ENCODE assay signal across 7 mouse cellular contexts in the genomic region with DNA sequence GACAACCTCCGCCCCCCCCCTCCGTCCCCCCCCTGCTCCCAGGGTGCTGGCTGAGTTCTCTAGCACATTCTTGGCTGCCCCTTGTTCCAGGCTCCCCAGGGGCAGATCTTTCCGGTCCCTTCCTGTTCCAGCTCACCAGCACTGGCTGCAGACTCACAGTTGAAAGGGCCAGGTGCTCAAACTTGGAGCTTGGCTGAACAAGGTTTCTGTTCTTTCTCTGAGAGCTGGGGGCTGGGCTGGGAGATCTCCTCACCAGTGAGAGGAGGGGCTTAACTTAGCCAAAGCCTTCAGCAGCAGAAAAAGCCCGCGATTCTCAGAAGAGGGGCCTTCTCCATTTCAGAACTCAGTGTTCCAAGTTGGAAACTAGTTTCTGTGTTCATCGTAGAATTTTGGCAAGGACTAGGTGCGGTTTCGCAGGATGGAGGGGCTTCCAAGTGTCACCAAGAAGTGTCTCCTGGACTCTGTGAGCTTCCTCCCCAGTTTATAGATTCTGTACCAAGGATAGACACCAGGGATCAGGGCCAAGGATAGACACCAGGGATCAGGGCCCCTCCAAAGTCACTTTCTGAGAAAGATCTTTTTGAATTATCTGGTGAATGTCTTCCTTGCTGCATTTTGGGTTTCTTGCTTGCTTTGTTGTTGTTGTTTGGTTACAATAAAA. TPM values are rescaled to one million over a fixed set of nuclear protein-coding genes. Genes with fewer than 3 reads are reported as not detected.
DNase-seq lines count a peak whose midpoint lies in the region; ATAC-seq and TF ChIP-seq lines count a peak whose summit lies in the region.

No protein-coding gene starts in this region.

- WGBS in embryonic facial prominence, embryonic 10.5 days: 26% methylated on average over 8 of the region's 8 CpGs
- WGBS in heart, embryonic 14.5 days: 17% methylated on average over 7 of the region's 8 CpGs

- H3K9me3 ChIP-seq in CH12.LX (replicated peaks; ENCODE audit: low read length) (no peaks in the 10 kb centered on the region), ES-E14 (ENCODE audit: control insufficient read depth, insufficient read depth, low read depth, low read length) (no peaks in the 10 kb centered on the region)
- no peaks in the 10 kb centered on the region for H3K9me3 ChIP-seq in embryonic facial prominence, embryonic 10.5 days
- H3K9me3 ChIP-seq in heart, embryonic 14.5 days (ENCODE audit: control insufficient read depth, low read length): no peaks in the 10 kb centered on the region

- no peak overlapping the region for H3K4me3 ChIP-seq in CH12.LX (replicated peaks in 1 of 3; ENCODE audit: low read depth in 2 of 3, low read length in 2 of 3, poor library complexity in 1 of 3)
- peak overlapping the region; percentile 35 to 49; a peak in 3 of 4 replicates for H3K4me3 ChIP-seq in ES-E14 (ENCODE audit: insufficient read depth in 1 of 2, low read depth in 1 of 2, low read length in 2 of 2, poor library complexity in 1 of 2, severe bottlenecking in 1 of 2)
- peak overlapping the region; percentile 21; the same call in 1 of the 2 replicates for H3K4me3 ChIP-seq in embryonic facial prominence, embryonic 10.5 days
- H3K4me3 ChIP-seq in heart, embryonic 14.5 days (ENCODE audit: control insufficient read depth in 1 of 2, insufficient read depth in 1 of 2, low read depth in 1 of 2, low read length in 2 of 2): no peak overlapping the region

- DNase-seq in CH12.LX (ENCODE audit: extremely low read depth) (peak; percentile 87), ES-E14 (ENCODE audit: low read depth, low spot score) (peak; percentile 93)
- peak; percentile 83 for DNase-seq in embryonic facial prominence, embryonic 10.5 days (ENCODE audit: low spot score)
- peak; percentile 86 to 88 for DNase-seq in kidney, postnatal 36 days
- DNase-seq in retina, embryonic 14.5 days (ENCODE audit: low spot score): peak; percentile 30

- no peak for TF ChIP-seq CTCF in CH12.LX (conservative IDR thresholded peaks at IDR 0.05 in 1 of 2, IDR thresholded peaks at IDR 0.05 in 1 of 2; ENCODE audit: low read depth in 2 of 2, low read length in 2 of 2)

- peaks cover 3% of the 10 kb centered on the region for H3K27me3 ChIP-seq in CH12.LX (replicated peaks)
- H3K27me3 ChIP-seq in embryonic facial prominence, embryonic 10.5 days (replicated peaks; ENCODE audit: low read depth, poor library complexity, severe bottlenecking): no peaks in the 10 kb centered on the region
- no peaks in the 10 kb centered on the region for H3K27me3 ChIP-seq in heart, embryonic 14.5 days (ENCODE audit: control insufficient read depth, insufficient read depth, low read length)

- TF ChIP-seq EP300 in CH12.LX (IDR thresholded peaks at IDR 0.05; ENCODE audit: low read length): no peak

- H3K36me3 ChIP-seq in CH12.LX (replicated peaks in 1 of 2; ENCODE audit: control insufficient read depth in 1 of 2, insufficient read depth in 1 of 2, low read length in 1 of 2) (no peaks in the 10 kb centered on the region), ES-E14 (ENCODE audit: control insufficient read depth, insufficient read depth, low read length, poor library complexity, severe bottlenecking) (no peaks in the 10 kb centered on the region)
- no peaks in the 10 kb centered on the region for H3K36me3 ChIP-seq in embryonic facial prominence, embryonic 10.5 days (replicated peaks)
- no peaks in the 10 kb centered on the region for H3K36me3 ChIP-seq in heart, embryonic 14.5 days (ENCODE audit: control insufficient read depth, insufficient read depth, low read length)

- no peak overlapping the region for H3K27ac ChIP-seq in CH12.LX (ENCODE audit: insufficient read depth, low read depth)
- H3K27ac ChIP-seq in ES-E14 (ENCODE audit: insufficient read depth, low read depth, low read length, poor library complexity, severe bottlenecking): peak overlapping the region; percentile 86
- H3K27ac ChIP-seq in embryonic facial prominence, embryonic 10.5 days (replicated peaks): peak overlapping the region; percentile 89
- H3K27ac ChIP-seq in heart, embryonic 14.5 days (replicated peaks in 1 of 2; ENCODE audit: control insufficient read depth in 1 of 2, insufficient read depth in 1 of 2, low read depth in 2 of 2, low read length in 2 of 2): peak overlapping the region; percentile 29 to 69; a peak in 3 of 4 replicates

- H3K4me1 ChIP-seq in CH12.LX (ENCODE audit: control insufficient read depth in 1 of 2, insufficient read depth in 2 of 2) (peaks cover 3 to 29% of the 10 kb centered on the region in 2 experiments; a peak in 3 of 4 replicates), ES-E14 (ENCODE audit: control insufficient read depth in 2 of 2, insufficient read depth in 2 of 2, low read length in 2 of 2, poor library complexity in 1 of 2) (peaks cover 3 to 18% of the 10 kb centered on the region in 2 experiments; a peak in 2 of 4 replicates)
- peaks cover 25% of the 10 kb centered on the region for H3K4me1 ChIP-seq in embryonic facial prominence, embryonic 10.5 days
- H3K4me1 ChIP-seq in heart, embryonic 14.5 days (ENCODE audit: control insufficient read depth in 2 of 2, insufficient read depth in 2 of 2, low read length in 2 of 2): peaks cover 6 to 15% of the 10 kb centered on the region in 2 experiments

- in situ Hi-C loops in CH12.LX (cut with MboI; ENCODE audit: low pct_ligation_motif_present, low pct_unique_long_range_greater_than_20kb, low sequenced_read_pairs) (loop anchor here (5.0 kb wide), 1 partner anchor 32 kb away; no protein-coding TSS in a partner anchor), ES-E14 (cut with MboI; ENCODE audit: low sequenced_read_pairs in 2 of 2, unreplicated experiment in 2 of 2) (no loop called here)

- peak overlapping the region; percentile 58; the same call in 1 of the 2 replicates for H3K4me2 ChIP-seq in CH12.LX (ENCODE audit: insufficient read depth, low read depth, poor library complexity, severe bottlenecking)
- H3K4me2 ChIP-seq in heart, embryonic 14.5 days (ENCODE audit: low read length): peak overlapping the region; percentile 22

- no peak for TF ChIP-seq RAD21 in CH12.LX (IDR thresholded peaks at IDR 0.05; ENCODE audit: low read depth, low read length)

- TF ChIP-seq POLR2A in CH12.LX (IDR thresholded peaks at IDR 0.05; ENCODE audit: low read depth, low read length): no peak

- no peaks in the 10 kb centered on the region for H3K79me2 ChIP-seq in CH12.LX (replicated peaks; ENCODE audit: control insufficient read depth, extremely low read depth, insufficient read depth, poor library complexity, severe bottlenecking)

- no peak overlapping the region for H3K9ac ChIP-seq in CH12.LX (ENCODE audit: insufficient read depth, low read depth)
- peak overlapping the region; percentile 69 for H3K9ac ChIP-seq in ES-E14 (ENCODE audit: insufficient read depth, low read depth, low read length, poor library complexity, severe bottlenecking)
- no peak overlapping the region; the same call in 1 of the 2 replicates for H3K9ac ChIP-seq in heart, embryonic 14.5 days (ENCODE audit: low read length)

- dilution Hi-C loops in CH12.LX (cut with MboI; ENCODE audit: extremely low pct_ligation_motif_present, extremely low pct_unique_long_range_greater_than_20kb, low sequenced_read_pairs): no loop called here

- peak; percentile 68; the same call in 1 of the 2 replicates for ATAC-seq in heart, embryonic 14.5 days (ENCODE audit: insufficient number of reproducible peaks, insufficient read depth, low FRiP score, low read depth)
- no peak for ATAC-seq in erythroblast, adult 5-6 weeks (replicated peaks; ENCODE audit: low FRiP score, poor library complexity, severe bottlenecking)

TF ChIP-seq in CH12.LX, 34 proteins besides CTCF, POLR2A, EP300 and RAD21 (continues in another document):
- TF ChIP-seq ZNF384 (IDR thresholded peaks at IDR 0.05; ENCODE audit: low read depth, low read length) (no peak), MXI1 (IDR thresholded peaks at IDR 0.05; ENCODE audit: low read depth, low read length) (no peak), BHLHE40 (IDR thresholded peaks at IDR 0.05; ENCODE audit: low read depth, low read length) (no peak; the same call in 1 of the 2 replicates), CHD2 (IDR thresholded peaks at IDR 0.05; ENCODE audit: low read length) (peak; percentile 72), UBTF (IDR thresholded peaks at IDR 0.05; ENCODE audit: low read depth, low read length) (no peak), E2F4 (IDR thresholded peaks at IDR 0.05; ENCODE audit: insufficient replicate concordance, low read depth, low read length) (no peak), KAT2A (IDR thresholded peaks at IDR 0.05; ENCODE audit: insufficient replicate concordance, low read length) (no peak)

TF ChIP-seq in ES-E14, 5 proteins besides CTCF, POLR2A, EP300 and RAD21:
- TF ChIP-seq MAFK (IDR thresholded peaks at IDR 0.05; ENCODE audit: insufficient read depth, low read depth, low read length) (no peak), HCFC1 (IDR thresholded peaks at IDR 0.05; ENCODE audit: borderline replicate concordance, insufficient read depth, low read length) (no peak), CHD2 (IDR thresholded peaks at IDR 0.05; ENCODE audit: low read depth, low read length) (no peak), ZNF384 (IDR thresholded peaks at IDR 0.05; ENCODE audit: low read depth, low read length) (no peak), ZC3H11A (IDR thresholded peaks at IDR 0.05; ENCODE audit: borderline replicate concordance, low read depth, low read length) (no peak)

RNA-seq across cellular contexts. Expression of a gene that starts 29.2 kb away (rescaled TPM):
- 0.04 TPM in 1 of 2 replicates, not detected in the other for total RNA-seq in CH12.LX (2012; rRNA removed)
- total RNA-seq in CH12.LX (2014; rRNA removed): not detected in 2 replicates
- polyA plus RNA-seq in CH12.LX (2012; ENCODE audit: insufficient read length, low read depth): not detected in 2 replicates
- 28.0 and 37.1 TPM in 2 replicates for total RNA-seq in ES-E14 (2012; rRNA removed)
- polyA plus RNA-seq in embryonic facial prominence, embryonic 10.5 days (2016; fragmentation: Nextera tagmentation; extraction: Ambion mirVana): 40.5 and 44.0 TPM in 2 replicates
- polyA plus RNA-seq in heart, embryonic 14.5 days (2014; fragmentation: Nextera tagmentation; extraction: Ambion mirVana): 7.8 and 8.5 TPM in 2 replicates
- total RNA-seq in erythroblast, adult 5-6 weeks (2015; ENCODE audit: low replicate concordance): not detected in 2 replicates
- total RNA-seq in erythroblast, adult 5-6 weeks (2017; ENCODE audit: low replicate concordance): 0.17 TPM in 1 of 2 replicates, not detected in the other

RNA-seq across cellular contexts. Expression of a gene that starts 52.2 kb away (rescaled TPM):
- total RNA-seq in CH12.LX (2012; rRNA removed): 32.4 and 39.2 TPM in 2 replicates
- total RNA-seq in CH12.LX (2014; rRNA removed): 90.8 and 102 TPM in 2 replicates
- polyA plus RNA-seq in CH12.LX (2012; ENCODE audit: insufficient read length, low read depth): 75.2 and 85.0 TPM in 2 replicates
- 39.4 and 45.8 TPM in 2 replicates for total RNA-seq in ES-E14 (2012; rRNA removed)
- polyA plus RNA-seq in embryonic facial prominence, embryonic 10.5 days (2016; fragmentation: Nextera tagmentation; extraction: Ambion mirVana): 60.7 and 61.7 TPM in 2 replicates
- polyA plus RNA-seq in heart, embryonic 14.5 days (2014; fragmentation: Nextera tagmentation; extraction: Ambion mirVana): 38.7 and 42.4 TPM in 2 replicates
- 32.4 and 50.1 TPM in 2 replicates for total RNA-seq in erythroblast, adult 5-6 weeks (2015; ENCODE audit: low replicate concordance)
- 40.0 and 52.0 TPM in 2 replicates for total RNA-seq in erythroblast, adult 5-6 weeks (2017; ENCODE audit: low replicate concordance)

Comparison
In these comparisons a context has a peak if more than half of its experiments do, and no peak if none do; other contexts are left out.
1. DNase-seq: peak in every context shown above with its lines; median percentile 93 in ES-E14; 87 in CH12.LX; 87 in kidney, postnatal 36 days; 83 in embryonic facial prominence, embryonic 10.5 days; 30 in retina, embryonic 14.5 days.
2. H3K4me3 ChIP-seq: peak in ES-E14 (2 of 2) and embryonic facial prominence, embryonic 10.5 days (single experiment); none in CH12.LX (0 of 3) and heart, embryonic 14.5 days (0 of 2).
3. RNA of a gene that starts 29.2 kb away (total RNA-seq): 28.0 to 37.1 TPM in ES-E14; 0.17 TPM in erythroblast, adult 5-6 weeks and 0.04 TPM in CH12.LX; every median in the first group is over 10 times any median in the second.